ENCODE assay signal across 8 mouse cellular contexts in genomic region chr14:56885986-56886593, GRCm38 (mm10). TPM values are rescaled to one million over a fixed set of nuclear protein-coding genes. Genes with fewer than 3 reads are reported as not detected.
DNase-seq lines count a peak whose midpoint lies in the region; ATAC-seq and TF ChIP-seq lines count a peak whose summit lies in the region.
"Not testable (repeated sequence)": the region's sequence is repeated elsewhere in the genome, so short reads cannot be mapped to it uniquely, and the experiment has no call there.

No protein-coding gene starts in this region.

- H3K36me3 ChIP-seq in forebrain, embryonic 10.5 days (replicated peaks), result peaks cover 30% of the 10 kb centered on the region
- peaks cover 12% of the 10 kb centered on the region for H3K36me3 ChIP-seq in heart, embryonic 15.5 days
- not testable (repeated sequence) for H3K36me3 ChIP-seq in liver, embryonic 14.5 days (replicated peaks; ENCODE audit: control insufficient read depth, insufficient read depth, low read depth); neural tube, embryonic 11.5 days (ENCODE audit: control insufficient read depth, insufficient read depth, low read length); stomach, embryonic 16.5 days (ENCODE audit: control insufficient read depth, insufficient read depth, low read length)

- peak overlapping the region; percentile 88 for H3K4me2 ChIP-seq in heart, embryonic 15.5 days
- H3K4me2 ChIP-seq in liver, embryonic 14.5 days (ENCODE audit: low read depth), result peak overlapping the region; percentile 96
- peak overlapping the region; percentile 53 for H3K4me2 ChIP-seq in neural tube, embryonic 11.5 days (ENCODE audit: low read depth)
- H3K4me2 ChIP-seq in stomach, embryonic 16.5 days (ENCODE audit: low read depth, low read length), result peak overlapping the region; percentile 70

- DNase-seq in c-Kit-positive CD71-negative TER-119-negative erythroid progenitor cells, embryonic 14.5 days (ENCODE audit: low read depth), result peak; percentile 50
- peak; percentile 88 for DNase-seq in forebrain, embryonic 10.5 days (ENCODE audit: extremely low spot score, low spot score)
- peak; percentile 80 to 93 for DNase-seq in kidney, postnatal 25 days
- peak; percentile 57 to 64 (median 60) for DNase-seq in liver, embryonic 14.5 days (ENCODE audit: low read depth in 3 of 3, low spot score in 3 of 3)
- DNase-seq in neural tube, embryonic 11.5 days (ENCODE audit: low spot score), result peak; percentile 90

- H3K9me3 ChIP-seq in forebrain, embryonic 10.5 days; heart, embryonic 15.5 days (replicated peaks); liver, embryonic 14.5 days (ENCODE audit: control insufficient read depth, low read length); neural tube, embryonic 11.5 days (ENCODE audit: control insufficient read depth, low read length); stomach, embryonic 16.5 days (replicated peaks; ENCODE audit: control insufficient read depth, low read length): not testable (repeated sequence)

- H3K4me1 ChIP-seq in forebrain, embryonic 10.5 days, result peaks cover 20% of the 10 kb centered on the region
- peaks cover 21% of the 10 kb centered on the region for H3K4me1 ChIP-seq in heart, embryonic 15.5 days (replicated peaks)
- H3K4me1 ChIP-seq in liver, embryonic 14.5 days (replicated peaks; ENCODE audit: control insufficient read depth in 2 of 2, insufficient read depth in 2 of 2, low read length in 1 of 2), result peaks cover 8 to 12% of the 10 kb centered on the region in 2 experiments
- not testable (repeated sequence) for H3K4me1 ChIP-seq in neural tube, embryonic 11.5 days (ENCODE audit: control insufficient read depth, insufficient read depth, low read length)
- H3K4me1 ChIP-seq in stomach, embryonic 16.5 days (ENCODE audit: control insufficient read depth, insufficient read depth, low read length), result peaks cover 12% of the 10 kb centered on the region; the same call in 1 of the 2 replicates

- peak overlapping the region; percentile 64 for H3K4me3 ChIP-seq in forebrain, embryonic 10.5 days
- peak overlapping the region; percentile 65 for H3K4me3 ChIP-seq in heart, embryonic 15.5 days
- H3K4me3 ChIP-seq in liver, embryonic 14.5 days (ENCODE audit: insufficient read depth in 1 of 2, low read depth in 2 of 2, low read length in 2 of 2), result peak overlapping the region; percentile 76 to 78
- H3K4me3 ChIP-seq in neural tube, embryonic 11.5 days (ENCODE audit: low read depth, low read length), result peak overlapping the region; percentile 44
- peak overlapping the region; percentile 56 for H3K4me3 ChIP-seq in stomach, embryonic 16.5 days (replicated peaks; ENCODE audit: low read length)

- TF ChIP-seq CTCF in liver, embryonic 14.5 days (IDR thresholded peaks at IDR 0.05; ENCODE audit: low read depth), result not testable (repeated sequence)

- peak overlapping the region; percentile 75 for H3K9ac ChIP-seq in heart, embryonic 15.5 days
- peak overlapping the region; percentile 68 for H3K9ac ChIP-seq in liver, embryonic 14.5 days (replicated peaks)
- H3K9ac ChIP-seq in neural tube, embryonic 11.5 days (ENCODE audit: low read length), result peak overlapping the region; percentile 69
- peak overlapping the region; percentile 85 for H3K9ac ChIP-seq in stomach, embryonic 16.5 days (ENCODE audit: low read length)

- WGBS in forebrain, embryonic 10.5 days, result 0% methylated on average over 43 of the region's 69 CpGs
- WGBS in heart, embryonic 15.5 days, result under 1% methylated on average over 38 of the region's 69 CpGs
- under 1% methylated on average over 38 of the region's 69 CpGs for WGBS in liver, embryonic 14.5 days (ENCODE audit: insufficient replicate concordance)
- WGBS in neural tube, embryonic 11.5 days, result 0% methylated on average over 34 of the region's 69 CpGs
- 2% methylated on average over 42 of the region's 69 CpGs for WGBS in stomach, embryonic 16.5 days

- peak overlapping the region; percentile 94 for H3K27ac ChIP-seq in forebrain, embryonic 10.5 days
- H3K27ac ChIP-seq in heart, embryonic 15.5 days, result peak overlapping the region; percentile 95
- peak overlapping the region; percentile 9; the same call in 1 of the 2 replicates for H3K27ac ChIP-seq in liver, embryonic 14.5 days
- H3K27ac ChIP-seq in neural tube, embryonic 11.5 days (ENCODE audit: low read depth, low read length), result peak overlapping the region; percentile 88
- peak overlapping the region; percentile 91 for H3K27ac ChIP-seq in stomach, embryonic 16.5 days (ENCODE audit: low read length)

- ATAC-seq in CD4-positive, CD25-positive, alpha-beta regulatory T cell, adult 4 months, result peak; percentile 82
- peak; percentile 97 for ATAC-seq in heart, embryonic 15.5 days (replicated peaks; ENCODE audit: insufficient number of reproducible peaks, insufficient read depth, low FRiP score, low read depth)
- ATAC-seq in liver, embryonic 14.5 days (ENCODE audit: insufficient read depth), result peak; percentile 95
- peak; percentile 96 for ATAC-seq in neural tube, embryonic 11.5 days (ENCODE audit: insufficient read depth, low FRiP score, low TSS enrichment)
- ATAC-seq in stomach, embryonic 16.5 days (ENCODE audit: insufficient read depth, low FRiP score), result peak; percentile 98

- not testable (repeated sequence) for TF ChIP-seq EP300 in liver, embryonic 14.5 days (IDR thresholded peaks at IDR 0.05; ENCODE audit: low read depth)

- not testable (repeated sequence) for H3K27me3 ChIP-seq in forebrain, embryonic 10.5 days (ENCODE audit: poor library complexity, severe bottlenecking); heart, embryonic 15.5 days; liver, embryonic 14.5 days (ENCODE audit: control insufficient read depth, insufficient read depth, low read length); neural tube, embryonic 11.5 days (ENCODE audit: control insufficient read depth, insufficient read depth, low read length); stomach, embryonic 16.5 days (ENCODE audit: control insufficient read depth, insufficient read depth, low read length)

RNA-seq across cellular contexts. Expression of gene Zmym2, which starts 0.4 kb away (rescaled TPM):
- 10 to 100 TPM; 63.5 to 69.4 TPM for polyA plus RNA-seq in CD4-positive, CD25-positive, alpha-beta regulatory T cell, adult 4 months (2017; shearing (Covaris generic))
- 64.4 and 70.6 TPM in 2 replicates for polyA plus RNA-seq in forebrain, embryonic 10.5 days (2016; fragmentation: Nextera tagmentation; extraction: Ambion mirVana)
- polyA plus RNA-seq in heart, embryonic 15.5 days (2015; fragmentation: Nextera tagmentation; extraction: Ambion mirVana), result 26.8 and 28.4 TPM in 2 replicates
- 4.7 and 6.7 TPM in 2 replicates for polyA plus RNA-seq in liver, embryonic 14.5 days (2012; rRNA removed)
- polyA plus RNA-seq in liver, embryonic 14.5 days (2014; fragmentation: Nextera tagmentation; extraction: Ambion mirVana), result 4.7 and 6.6 TPM in 2 replicates
- polyA plus RNA-seq in neural tube, embryonic 11.5 days (2014; fragmentation: Nextera tagmentation; extraction: Ambion mirVana), result 56.7 and 67.9 TPM in 2 replicates
- 40.1 and 40.2 TPM in 2 replicates for polyA plus RNA-seq in stomach, embryonic 16.5 days (2015; fragmentation: Nextera tagmentation; extraction: Ambion mirVana)

Comparison
In these comparisons a context has a peak if more than half of its experiments do, and no peak if none do; other contexts are left out.
1. Peak in every context shown above with its lines: DNase-seq, ATAC-seq, H3K4me3 ChIP-seq and H3K27ac ChIP-seq.
2. H3K27ac ChIP-seq: peak in every context shown above with its lines; median percentile 95 in heart, embryonic 15.5 days; 94 in forebrain, embryonic 10.5 days; 91 in stomach, embryonic 16.5 days; 88 in neural tube, embryonic 11.5 days; 9 in liver, embryonic 14.5 days.